Mouse (Mus musculus) spleen, adult 18-20 months (tissue): ENCODE data around the gene Akr1c14.
"Not testable (repeated sequence)": the region's sequence is repeated elsewhere in the genome, so short reads cannot be mapped to it uniquely, and the experiment has no call there.

Source experiments
- DNase-seq, 2 experiments: peaks; one replicate each; pipeline ENCODE4 v3.0.0; 2022; ENCODE audit warnings: mixed read lengths in 2 of 2

Gene Akr1c14

GRCm38 (mm10) chr13:4123146-4123545 lies 74.3 kb downstream of the Akr1c14 start:
- no peak for DNase-seq

DNA sequence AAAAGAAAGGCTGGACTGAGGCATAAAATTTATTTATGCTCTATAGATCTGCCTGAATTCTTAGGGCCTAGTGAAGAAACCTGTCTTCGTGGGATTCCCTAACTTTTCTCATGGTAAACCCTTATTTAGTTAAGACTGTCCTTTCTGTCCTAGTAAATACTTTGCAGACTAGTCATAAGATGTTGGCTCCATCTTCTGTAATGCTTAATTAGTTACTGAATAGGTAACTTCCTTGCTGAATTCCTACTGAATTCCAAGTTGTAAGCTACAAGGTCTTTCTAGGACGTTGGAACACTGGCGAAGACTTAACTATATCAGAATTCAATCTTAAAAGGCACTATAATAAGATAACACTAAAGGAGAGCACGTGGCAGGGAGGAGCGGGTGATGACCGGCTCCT lies 75.7 kb downstream of the Akr1c14 start:
- not testable (repeated sequence) for DNase-seq

DNA sequence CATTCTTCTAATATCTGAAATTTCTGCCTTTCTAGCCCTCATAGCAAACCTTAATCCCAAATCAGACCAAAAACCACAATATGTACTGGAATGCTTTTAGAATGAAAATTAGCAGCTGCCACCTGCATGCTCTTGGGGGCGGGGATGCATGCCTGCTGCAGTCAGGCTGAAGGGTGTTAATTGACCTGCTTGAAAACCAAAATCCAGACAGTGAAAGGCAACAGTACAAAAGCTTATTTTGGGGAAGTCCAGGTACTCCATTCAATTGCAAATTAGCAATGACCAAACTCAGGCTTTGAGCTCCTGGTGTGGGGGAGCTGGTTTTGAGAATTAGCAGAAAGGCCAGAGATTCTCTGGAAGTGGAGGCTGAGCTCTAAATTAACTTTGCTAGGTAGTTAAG lies 77.0 kb downstream of the Akr1c14 start:
- DNase-seq, result not testable (repeated sequence)

- no peak for DNase-seq
Measured at GRCm38 (mm10) chr13:4129100-4129499, 80.3 kb downstream of the Akr1c14 start.

- DNase-seq, result no peak
Measured at GRCm38 (mm10) chr13:4131317-4131716, 82.5 kb downstream of the Akr1c14 start.

DNA sequence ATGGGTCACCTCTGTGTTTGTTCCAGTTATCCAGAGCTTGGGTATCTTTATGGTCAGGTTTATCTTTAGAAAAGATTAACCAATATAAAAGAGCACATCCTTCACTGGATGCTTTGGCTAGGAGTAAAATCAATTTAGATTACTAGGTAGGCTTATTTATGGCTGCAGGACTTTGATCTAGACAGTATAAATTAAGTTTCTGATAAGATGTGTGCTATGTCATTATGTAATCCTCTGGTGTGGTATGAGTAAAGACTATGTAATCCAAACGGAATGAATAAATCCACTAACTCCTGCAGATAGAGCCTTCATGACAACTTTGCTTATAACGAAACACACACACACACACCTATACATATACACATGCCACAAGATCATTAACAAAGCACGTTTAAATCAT lies 82.9 kb downstream of the Akr1c14 start:
- no peak for DNase-seq

- DNase-seq, result peak in 1 of 2 experiments; percentile 4
Measured at GRCm38 (mm10) chr13:4133070-4133469, 84.3 kb downstream of the Akr1c14 start.
